Mouse (Mus musculus) ES-Bruce4 (cell line): ENCODE data around the gene Gba2. TPM values are rescaled to one million over a fixed set of nuclear protein-coding genes. Genes with fewer than 3 reads are reported as not detected.
"Not testable (repeated sequence)": the region's sequence is repeated elsewhere in the genome, so short reads cannot be mapped to it uniquely, and the experiment has no call there.

Source experiments
- H3K27ac ChIP-seq: 2 replicates; pipeline ENCODE4 v1.5.1; 2012; ENCODE audit warnings: low read length, inconsistent platforms; ENCODE audit not compliant: insufficient read depth
- H3K27me3 ChIP-seq: 2 replicates; pipeline ENCODE4 v1.6.1; 2012; ENCODE audit warnings: mild to moderate bottlenecking, low read length, inconsistent platforms; ENCODE audit not compliant: control insufficient read depth, poor library complexity, insufficient read depth, severe bottlenecking
- H3K36me3 ChIP-seq: 2 replicates; pipeline ENCODE4 v1.6.1; 2012; ENCODE audit warnings: inconsistent platforms, mild to moderate bottlenecking, low read length, moderate library complexity; ENCODE audit not compliant: control insufficient read depth, poor library complexity, insufficient read depth, severe bottlenecking
- H3K4me1 ChIP-seq: one replicate; pipeline ENCODE4 v1.8.1; 2011; ENCODE audit warnings: low read length; ENCODE audit not compliant: control insufficient read depth, insufficient read depth
- H3K4me3 ChIP-seq: 2 replicates; pipeline ENCODE4 v1.5.1; 2011; ENCODE audit warnings: low read depth, mild to moderate bottlenecking, low read length
- H3K9ac ChIP-seq: 2 replicates; pipeline ENCODE4 v1.6.1; 2012; ENCODE audit warnings: low read depth, mild to moderate bottlenecking, inconsistent platforms; ENCODE audit not compliant: poor library complexity, severe bottlenecking
- H3K9me3 ChIP-seq: replicated peaks from 2 replicates; pipeline ENCODE4 v1.6.1; 2012; ENCODE audit warnings: mild to moderate bottlenecking, low read length, inconsistent platforms; ENCODE audit not compliant: control insufficient read depth, poor library complexity, insufficient read depth, severe bottlenecking
- CTCF ChIP-seq: IDR thresholded peaks from one replicate; pipeline ENCODE4 v1.8.1; 2011; ENCODE audit warnings: low read depth, low read length
- EP300 ChIP-seq: IDR thresholded peaks from 2 replicates; pipeline ENCODE4 v1.6.1; 2011; ENCODE audit warnings: low read depth, low read length; ENCODE audit not compliant: insufficient read depth
- POLR2A ChIP-seq: IDR thresholded peaks from one replicate; pipeline ENCODE4 v1.8.1; 2011; ENCODE audit warnings: low read length; ENCODE audit not compliant: insufficient read depth
- polyA plus RNA-seq: library from polyadenylated mRNA; stranded (reverse); fragments of >200 nt; gene quantifications from 2 replicates; pipeline ENCODE4 v1.2.4, GENCODE M21; 2011; ENCODE audit warnings: low read depth; ENCODE audit not compliant: missing spikeins, insufficient read depth, insufficient read length

Gene Gba2
- polyA plus RNA-seq, 1 experiment: 6.6 TPM

- Histone ChIP-seq H3K4me3 (no peak overlapping the region), H3K36me3 (peaks cover 59% of the 10 kb centered on the region), H3K27ac (no peak overlapping the region), H3K9ac (no peak overlapping the region), H3K4me1 (peaks cover 5% of the 10 kb centered on the region), H3K9me3 (no peaks in the 10 kb centered on the region), H3K27me3 (no peaks in the 10 kb centered on the region)
- TF ChIP-seq CTCF (no peak), EP300 (no peak), POLR2A (no peak)
Measured at GRCm38 (mm10) chr4:43552437-43552836, 26.2 kb downstream of the Gba2 start.

- H3K36me3 ChIP-seq: peaks cover 59% of the 10 kb centered on the region
- H3K27ac ChIP-seq, H3K4me1 ChIP-seq: not testable (repeated sequence)
Measured at GRCm38 (mm10) chr4:43551854-43552253, 26.8 kb downstream of the Gba2 start.

GRCm38 (mm10) chr4:43549055-43549454, 29.6 kb downstream of the Gba2 start:
- H3K27ac ChIP-seq: no peak overlapping the region
- H3K9me3 ChIP-seq: no peaks in the 10 kb centered on the region
- no peaks in the 10 kb centered on the region for H3K4me1 ChIP-seq
- no peaks in the 10 kb centered on the region for H3K27me3 ChIP-seq
- peaks cover 65% of the 10 kb centered on the region for H3K36me3 ChIP-seq
- H3K9ac ChIP-seq: no peak overlapping the region
- H3K4me3 ChIP-seq: no peak overlapping the region
- TF ChIP-seq EP300 (no peak), POLR2A (no peak), CTCF (no peak)

More at GRCm38 (mm10) chr4:43551854-43552253, 26.8 kb downstream of the Gba2 start:
- H3K4me3 ChIP-seq, H3K9me3 ChIP-seq, H3K27me3 ChIP-seq, H3K9ac ChIP-seq: not testable (repeated sequence)

- Histone ChIP-seq H3K9ac (no peak overlapping the region), H3K4me3 (no peak overlapping the region), H3K4me1 (no peaks in the 10 kb centered on the region), H3K9me3 (peaks cover 18% of the 10 kb centered on the region), H3K27me3 (no peaks in the 10 kb centered on the region), H3K27ac (no peak overlapping the region), H3K36me3 (peaks cover 66% of the 10 kb centered on the region)
- TF ChIP-seq EP300 (no peak), CTCF (no peak), POLR2A (no peak)
Measured at GRCm38 (mm10) chr4:43547160-43547559, 31.5 kb downstream of the Gba2 start.

- Histone ChIP-seq H3K27ac (no peak overlapping the region), H3K4me3 (no peak overlapping the region), H3K36me3 (peaks cover 70% of the 10 kb centered on the region), H3K4me1 (no peaks in the 10 kb centered on the region), H3K9ac (no peak overlapping the region), H3K9me3 (peaks cover 25% of the 10 kb centered on the region), H3K27me3 (no peaks in the 10 kb centered on the region)
- TF ChIP-seq POLR2A (no peak), EP300 (no peak), CTCF (no peak)
Measured at GRCm38 (mm10) chr4:43546375-43547047, 32.2 kb downstream of the Gba2 start.

- H3K9ac ChIP-seq: no peak overlapping the region
- H3K4me3 ChIP-seq: no peak overlapping the region
- no peaks in the 10 kb centered on the region for H3K4me1 ChIP-seq
- no peak overlapping the region for H3K27ac ChIP-seq
- H3K27me3 ChIP-seq: no peaks in the 10 kb centered on the region
- H3K9me3 ChIP-seq: peaks cover 43% of the 10 kb centered on the region
- no peak for TF ChIP-seq CTCF
- TF ChIP-seq POLR2A: no peak
- no peak for TF ChIP-seq EP300
- H3K36me3 ChIP-seq: peaks cover 83% of the 10 kb centered on the region
Measured at GRCm38 (mm10) chr4:43542044-43542443, 36.6 kb downstream of the Gba2 start.
